Mouse (Mus musculus) hindbrain, embryonic 15.5 days (tissue): ENCODE data around the gene Maml3. TPM values are rescaled to one million over a fixed set of nuclear protein-coding genes. Genes with fewer than 3 reads are reported as not detected.

Source experiments
- ATAC-seq: fragments of 200-750 bp; cut with Nextera tagmentation; 2 replicates; pipeline ENCODE4 v1.8.0; 2017; ENCODE audit warnings: low read depth, moderate number of reproducible peaks, moderate TSS enrichment; ENCODE audit not compliant: low FRiP score
- H3K27ac ChIP-seq: fragments of 300-500 bp; sonication (generic); replicated peaks from 2 replicates; pipeline ENCODE4 v1.5.1; 2015; ENCODE audit warnings: mild to moderate bottlenecking, inconsistent platforms
- H3K27me3 ChIP-seq: fragments of 300-500 bp; sonication (generic); 2 replicates; pipeline ENCODE4 v1.6.1; 2015; ENCODE audit warnings: control low read depth, inconsistent platforms
- H3K36me3 ChIP-seq: fragments of 300-500 bp; sonication (generic); 2 replicates; pipeline ENCODE4 v1.6.1; 2015; ENCODE audit warnings: control low read depth, inconsistent platforms
- H3K4me1 ChIP-seq: fragments of 300-500 bp; sonication (generic); replicated peaks from 2 replicates; pipeline ENCODE4 v1.6.1; 2015; ENCODE audit warnings: control low read depth, inconsistent platforms
- H3K4me2 ChIP-seq: fragments of 300-500 bp; sonication (generic); 2 replicates; pipeline ENCODE4 v1.6.1; 2015; ENCODE audit warnings: moderate library complexity, mild to moderate bottlenecking, inconsistent platforms
- H3K4me3 ChIP-seq: fragments of 300-500 bp; sonication (generic); 2 replicates; pipeline ENCODE4 v1.5.1; 2015; ENCODE audit warnings: mild to moderate bottlenecking, inconsistent platforms
- H3K9ac ChIP-seq: fragments of 300-500 bp; sonication (generic); 2 replicates; pipeline ENCODE4 v1.6.1; 2015; ENCODE audit warnings: inconsistent platforms
- H3K9me3 ChIP-seq: fragments of 300-500 bp; sonication (generic); 2 replicates; pipeline ENCODE4 v1.6.1; 2016; ENCODE audit warnings: control low read depth, inconsistent platforms
- WGBS: fragments of 180-500 bp; shearing (Covaris S2); methylation state at CpG from one replicate; pipeline ENCODE4 v1.1.7; 2015; 5-methylcytosine and 5-hydroxymethylcytosine counted together
- polyA plus RNA-seq: library from polyadenylated mRNA; unstranded; fragments of >200 nt; fragmentation: Nextera tagmentation; extraction: Ambion mirVana; gene quantifications from 2 replicates; pipeline ENCODE4 v1.2.1, GENCODE M21; 2015

The Maml3 gene
- polyA plus RNA-seq, 1 experiment from 2014 or later, result 7.8 TPM

DNA sequence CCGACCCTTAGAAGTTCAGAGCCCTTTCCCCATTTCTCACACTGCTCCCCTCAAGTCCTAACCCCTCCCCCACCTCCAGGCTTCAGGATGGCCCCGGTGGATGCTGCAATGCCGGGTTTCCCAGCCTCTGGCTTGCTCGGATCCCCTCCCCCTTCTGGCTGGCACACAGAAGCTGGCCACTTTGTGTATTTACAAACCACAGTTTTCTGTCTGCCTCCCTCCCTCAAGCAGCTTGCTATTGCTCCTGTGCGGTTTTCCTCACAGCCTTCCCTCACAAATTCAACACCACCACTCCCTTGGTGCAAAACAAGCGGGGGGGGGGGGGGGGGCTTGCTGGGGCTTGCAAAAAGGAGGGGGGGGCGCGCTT is 216.6 kb downstream of the Maml3 start:
- no peak overlapping the region for H3K4me3 ChIP-seq
- peak; percentile 25; the same call in 1 of the 2 replicates for ATAC-seq
- no peaks in the 10 kb centered on the region for H3K36me3 ChIP-seq
- peak overlapping the region; percentile 45 for H3K4me2 ChIP-seq
- no peaks in the 10 kb centered on the region for H3K9me3 ChIP-seq
- H3K27me3 ChIP-seq, result no peaks in the 10 kb centered on the region
- WGBS, result 6% methylated on average over 7 of the region's 8 CpGs
- H3K4me1 ChIP-seq, result peaks cover 32% of the 10 kb centered on the region
- peak overlapping the region; percentile 86 for H3K27ac ChIP-seq
- H3K9ac ChIP-seq, result peak overlapping the region; percentile 1; the same call in 1 of the 2 replicates

GRCm38 (mm10) chr3:51885920-51886319 is 219.0 kb downstream of the Maml3 start:
- H3K4me1 ChIP-seq, result peaks cover 42% of the 10 kb centered on the region
- H3K4me2 ChIP-seq, result no peak overlapping the region
- WGBS, result 70% methylated on average over 5 of the region's 5 CpGs

DNA sequence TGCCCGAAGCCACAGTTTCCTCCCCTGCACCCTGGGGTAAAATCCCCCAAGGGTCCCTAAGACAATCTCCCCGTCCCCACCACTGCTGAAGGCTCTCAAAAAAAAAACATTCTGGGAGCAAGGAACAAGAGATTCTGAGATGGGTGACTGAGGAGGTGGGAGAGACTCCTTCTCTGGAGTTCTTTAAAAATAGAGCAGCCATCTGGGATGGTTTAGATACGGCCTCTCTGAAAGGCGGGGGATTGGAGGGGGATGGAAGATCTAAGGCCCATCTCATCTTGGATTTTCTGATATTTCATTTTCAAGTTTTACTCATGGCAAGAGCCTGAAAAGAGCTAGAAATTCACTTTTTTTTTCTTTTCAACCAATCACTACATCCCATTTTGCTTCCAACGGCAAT is 219.4 kb downstream of the Maml3 start:
- 90% methylated on average over 5 of the region's 5 CpGs for WGBS
- no peak overlapping the region for H3K9ac ChIP-seq
- H3K4me3 ChIP-seq, result no peak overlapping the region
- H3K27me3 ChIP-seq, result no peaks in the 10 kb centered on the region
- no peak overlapping the region for H3K4me2 ChIP-seq
- no peak overlapping the region for H3K27ac ChIP-seq
- H3K4me1 ChIP-seq, result peaks cover 46% of the 10 kb centered on the region
- no peak for ATAC-seq
- no peaks in the 10 kb centered on the region for H3K36me3 ChIP-seq
- no peaks in the 10 kb centered on the region for H3K9me3 ChIP-seq

More at GRCm38 (mm10) chr3:51885920-51886319, 219.0 kb downstream of the Maml3 start:
- Histone ChIP-seq H3K4me3 (no peak overlapping the region), H3K9ac (no peak overlapping the region), H3K27me3 (no peaks in the 10 kb centered on the region), H3K27ac (no peak overlapping the region), H3K9me3 (no peaks in the 10 kb centered on the region), H3K36me3 (no peaks in the 10 kb centered on the region)
- no peak for ATAC-seq

DNA sequence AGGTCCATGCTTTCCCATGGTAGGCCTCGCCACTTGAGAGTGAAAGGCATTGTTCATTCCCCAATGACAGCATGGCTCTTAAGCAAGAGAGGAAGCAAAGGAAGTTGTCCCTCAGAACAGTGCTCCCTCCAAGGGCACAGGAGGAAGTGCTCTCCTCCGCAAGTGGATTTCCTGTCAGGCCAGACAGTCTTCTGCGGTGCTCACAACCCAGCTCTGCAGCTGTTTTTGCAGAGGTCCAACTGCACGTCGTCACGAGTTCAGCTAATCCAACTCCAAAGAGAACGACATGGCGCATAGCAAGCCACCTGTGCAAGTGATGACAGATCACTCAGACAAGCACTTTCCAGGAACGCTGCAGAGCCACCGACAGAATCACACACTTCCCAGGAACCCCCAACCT is 222.9 kb downstream of the Maml3 start:
- H3K4me1 ChIP-seq, result peaks cover 33% of the 10 kb centered on the region
- H3K4me3 ChIP-seq, result no peak overlapping the region
- no peaks in the 10 kb centered on the region for H3K27me3 ChIP-seq
- H3K9me3 ChIP-seq, result no peaks in the 10 kb centered on the region
- 76% methylated on average over 10 of the region's 10 CpGs for WGBS
- no peak overlapping the region for H3K4me2 ChIP-seq
- ATAC-seq, result no peak
- H3K9ac ChIP-seq, result no peak overlapping the region
- H3K27ac ChIP-seq, result no peak overlapping the region
- H3K36me3 ChIP-seq, result no peaks in the 10 kb centered on the region

- H3K4me2 ChIP-seq, result no peak overlapping the region
- no peaks in the 10 kb centered on the region for H3K9me3 ChIP-seq
- ATAC-seq, result no peak
- 63% methylated on average over 2 of the region's 2 CpGs for WGBS
- H3K4me3 ChIP-seq, result no peak overlapping the region
- H3K9ac ChIP-seq, result no peak overlapping the region
- no peaks in the 10 kb centered on the region for H3K27me3 ChIP-seq
- no peaks in the 10 kb centered on the region for H3K36me3 ChIP-seq
- H3K27ac ChIP-seq, result peak overlapping the region; percentile 61; the same call in 1 of the 2 replicates
- H3K4me1 ChIP-seq, result peaks cover 33% of the 10 kb centered on the region
These were observed 223.5 kb downstream of the Maml3 start for GRCm38 (mm10) chr3:51881393-51881792.

GRCm38 (mm10) chr3:51880506-51881036 is 224.3 kb downstream of the Maml3 start:
- peaks cover 33% of the 10 kb centered on the region for H3K4me1 ChIP-seq
- H3K27me3 ChIP-seq, result no peaks in the 10 kb centered on the region
- 36% methylated on average over 8 of the region's 8 CpGs for WGBS
- H3K4me2 ChIP-seq, result peak overlapping the region; percentile 14; the same call in 1 of the 2 replicates
- H3K4me3 ChIP-seq, result no peak overlapping the region
- ATAC-seq, result no peak
- peak overlapping the region; percentile 61 for H3K27ac ChIP-seq
- H3K9me3 ChIP-seq, result no peaks in the 10 kb centered on the region
- peak overlapping the region; percentile 21; the same call in 1 of the 2 replicates for H3K9ac ChIP-seq
- no peaks in the 10 kb centered on the region for H3K36me3 ChIP-seq

GRCm38 (mm10) chr3:51879211-51879610 is 225.7 kb downstream of the Maml3 start:
- Histone ChIP-seq H3K4me2 (no peak overlapping the region), H3K9ac (no peak overlapping the region), H3K36me3 (no peaks in the 10 kb centered on the region), H3K4me1 (peaks cover 41% of the 10 kb centered on the region), H3K27ac (peak overlapping the region; percentile 34; the same call in 1 of the 2 replicates), H3K4me3 (no peak overlapping the region), H3K27me3 (no peaks in the 10 kb centered on the region), H3K9me3 (no peaks in the 10 kb centered on the region)
- no peak for ATAC-seq
- 74% methylated on average over 11 of the region's 11 CpGs for WGBS

- no peak overlapping the region for H3K27ac ChIP-seq
- no peak for ATAC-seq
- H3K27me3 ChIP-seq, result no peaks in the 10 kb centered on the region
- no peaks in the 10 kb centered on the region for H3K36me3 ChIP-seq
- no peak overlapping the region for H3K9ac ChIP-seq
- no peaks in the 10 kb centered on the region for H3K9me3 ChIP-seq
- H3K4me2 ChIP-seq, result no peak overlapping the region
- WGBS, result 87% methylated on average over 9 of the region's 9 CpGs
- no peak overlapping the region for H3K4me3 ChIP-seq
- peaks cover 36% of the 10 kb centered on the region for H3K4me1 ChIP-seq
These were observed 226.3 kb downstream of the Maml3 start for GRCm38 (mm10) chr3:51878577-51878976.

- WGBS, result 93% methylated on average over 9 of the region's 9 CpGs
- Histone ChIP-seq H3K4me1 (peaks cover 36% of the 10 kb centered on the region), H3K9ac (no peak overlapping the region), H3K4me3 (no peak overlapping the region), H3K4me2 (no peak overlapping the region), H3K36me3 (no peaks in the 10 kb centered on the region), H3K9me3 (no peaks in the 10 kb centered on the region), H3K27me3 (no peaks in the 10 kb centered on the region), H3K27ac (no peak overlapping the region)
- ATAC-seq, result no peak
These were observed 228.1 kb downstream of the Maml3 start for GRCm38 (mm10) chr3:51876729-51877128.

DNA sequence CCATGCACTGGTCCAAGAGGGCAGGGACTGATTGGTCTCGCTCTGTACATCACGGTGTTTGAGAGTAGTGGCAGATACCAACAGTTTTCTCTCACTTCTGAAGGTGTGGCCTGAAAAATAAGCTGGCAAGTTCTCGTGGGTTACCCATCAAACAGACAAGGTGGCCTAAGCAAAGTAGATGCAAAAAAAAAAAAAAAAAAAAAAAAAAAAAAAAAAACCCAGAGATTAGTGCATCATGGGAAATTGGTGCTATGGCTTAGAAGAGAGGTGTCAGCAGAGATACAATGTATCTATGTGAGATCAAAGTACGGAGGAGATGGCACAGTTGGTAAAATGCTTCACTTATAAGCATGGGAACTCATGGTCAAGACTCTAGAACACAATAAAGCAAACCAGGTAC is 229.2 kb downstream of the Maml3 start:
- ATAC-seq, result no peak
- H3K4me3 ChIP-seq, result no peak overlapping the region
- H3K9ac ChIP-seq, result no peak overlapping the region
- WGBS, result 89% methylated on average over 4 of the region's 4 CpGs
- H3K36me3 ChIP-seq, result no peaks in the 10 kb centered on the region
- H3K27ac ChIP-seq, result peak overlapping the region; percentile 60; the same call in 1 of the 2 replicates
- no peaks in the 10 kb centered on the region for H3K9me3 ChIP-seq
- no peak overlapping the region for H3K4me2 ChIP-seq
- H3K4me1 ChIP-seq, result peaks cover 31% of the 10 kb centered on the region
- no peaks in the 10 kb centered on the region for H3K27me3 ChIP-seq

GRCm38 (mm10) chr3:51874252-51874651 is 230.6 kb downstream of the Maml3 start:
- Histone ChIP-seq H3K4me1 (peaks cover 33% of the 10 kb centered on the region), H3K4me3 (no peak overlapping the region), H3K27ac (no peak overlapping the region), H3K9me3 (no peaks in the 10 kb centered on the region), H3K4me2 (no peak overlapping the region), H3K9ac (no peak overlapping the region), H3K27me3 (no peaks in the 10 kb centered on the region), H3K36me3 (no peaks in the 10 kb centered on the region)
- 72% methylated on average over 3 of the region's 3 CpGs for WGBS
- no peak for ATAC-seq

DNA sequence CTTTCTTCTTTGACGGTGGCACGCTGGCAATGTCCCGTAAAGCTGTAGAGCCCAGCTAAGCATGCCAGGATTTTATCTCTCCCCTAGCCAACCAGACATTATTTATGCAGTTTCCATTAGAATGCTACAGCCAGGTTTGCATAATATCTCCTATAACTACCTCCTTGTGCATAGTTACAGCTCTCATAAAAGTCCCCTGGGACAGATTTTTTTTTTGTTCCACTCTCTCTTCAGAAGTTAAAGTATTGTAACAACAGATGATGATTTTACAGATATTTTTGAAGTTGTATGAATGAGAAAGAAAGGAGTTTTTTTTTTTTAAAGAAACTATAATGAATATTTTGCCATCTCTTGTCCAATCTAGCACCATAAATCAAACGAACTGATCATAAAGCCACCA is 232.1 kb downstream of the Maml3 start:
- Histone ChIP-seq H3K9me3 (no peaks in the 10 kb centered on the region), H3K4me1 (peaks cover 42% of the 10 kb centered on the region), H3K4me3 (no peak overlapping the region), H3K27me3 (no peaks in the 10 kb centered on the region), H3K27ac (no peak overlapping the region), H3K9ac (no peak overlapping the region), H3K36me3 (no peaks in the 10 kb centered on the region), H3K4me2 (no peak overlapping the region)
- no peak for ATAC-seq
- 41% methylated on average over 4 of the region's 4 CpGs for whole genome bisulfite sequencing

DNA sequence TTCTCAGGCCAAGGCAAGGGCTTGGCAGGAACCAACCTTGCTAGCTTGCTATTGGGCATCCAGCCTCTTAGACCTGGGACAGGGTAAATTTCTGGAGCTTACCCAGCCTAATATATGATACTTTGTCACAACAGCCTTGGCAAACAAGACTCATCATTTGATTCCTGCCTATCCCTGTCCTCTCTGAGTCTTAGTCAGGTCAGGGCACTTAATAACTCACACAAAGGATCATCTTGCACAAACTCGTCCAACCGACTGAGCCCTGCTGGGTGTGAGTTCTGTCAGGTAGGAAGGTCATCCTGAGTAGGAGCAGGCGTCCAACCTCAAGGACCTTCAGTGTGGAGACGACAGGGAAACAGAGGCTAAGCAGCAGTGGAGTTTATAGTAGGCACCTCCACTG is 233.5 kb downstream of the Maml3 start:
- Histone ChIP-seq H3K36me3 (no peaks in the 10 kb centered on the region), H3K27me3 (no peaks in the 10 kb centered on the region), H3K4me3 (no peak overlapping the region), H3K4me2 (no peak overlapping the region), H3K27ac (no peak overlapping the region), H3K4me1 (peaks cover 42% of the 10 kb centered on the region), H3K9ac (no peak overlapping the region), H3K9me3 (no peaks in the 10 kb centered on the region)
- no peak for ATAC-seq
- WGBS, result 84% methylated on average over 4 of the region's 4 CpGs
